Mouse (Mus musculus): ENCODE data around the gene Insc.
"Not testable (repeated sequence)": the region's sequence is repeated elsewhere in the genome, so short reads cannot be mapped to it uniquely, and the experiment has no call there.

The Insc gene

GRCm38 (mm10) chr7:114743022-114743780 lies at the start of gene Insc:
Gene Insc, plus strand, starts transcription at chr7:114743694.
- no peak for DNase-seq (ENCODE audit: extremely low read depth, low read depth)

- DNase-seq (ENCODE audit: extremely low read depth, low read depth), result no peak
Observed at GRCm38 (mm10) chr7:114700871-114701270, 42.6 kb upstream of the Insc start.

GRCm38 (mm10) chr7:114706716-114707115 lies 36.8 kb upstream of the Insc start:
- no peak for DNase-seq (ENCODE audit: extremely low read depth, low read depth)

GRCm38 (mm10) chr7:114707398-114707797 lies 36.1 kb upstream of the Insc start:
- no peak for DNase-seq (ENCODE audit: extremely low read depth, low read depth)

DNA sequence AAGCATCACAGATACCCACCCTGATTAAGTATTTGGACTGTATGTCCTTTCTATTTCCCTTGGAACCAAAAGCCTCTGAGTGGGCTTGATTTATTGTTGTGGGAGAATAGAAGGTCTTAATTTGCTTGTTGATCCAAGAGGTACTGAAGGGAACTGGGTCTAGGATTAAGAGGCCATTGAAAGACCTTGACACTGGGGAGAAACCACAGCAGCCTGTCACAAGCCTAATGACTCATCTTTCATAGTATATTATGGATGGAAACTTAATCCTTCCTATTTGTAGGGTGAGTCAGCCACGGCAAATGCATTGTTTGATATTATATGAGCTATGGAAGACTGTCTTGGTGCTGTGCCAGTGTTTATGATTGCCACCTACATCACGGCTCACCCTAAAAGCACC lies 33.1 kb upstream of the Insc start:
- DNase-seq (ENCODE audit: extremely low read depth, low read depth), result no peak

DNA sequence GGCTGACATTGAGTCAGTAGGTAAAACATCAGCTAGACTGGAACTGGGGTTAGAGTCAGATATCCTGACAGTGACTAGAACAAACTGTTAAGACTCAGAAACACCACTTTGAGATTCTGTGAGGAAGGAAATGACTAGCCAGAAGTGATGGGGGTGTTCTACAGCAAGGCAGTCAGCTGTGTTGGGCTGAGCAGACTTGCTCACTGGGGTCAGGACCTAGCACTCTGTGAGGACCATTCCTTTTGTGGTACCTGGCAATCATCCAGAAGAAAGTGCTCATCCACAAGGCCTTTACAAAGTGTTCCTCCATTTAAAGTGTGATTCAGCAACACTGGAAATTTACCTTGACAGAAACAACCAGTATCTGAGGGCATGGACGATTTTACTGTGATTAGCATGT lies 31.0 kb upstream of the Insc start:
- DNase-seq (ENCODE audit: extremely low read depth, low read depth), result no peak

DNA sequence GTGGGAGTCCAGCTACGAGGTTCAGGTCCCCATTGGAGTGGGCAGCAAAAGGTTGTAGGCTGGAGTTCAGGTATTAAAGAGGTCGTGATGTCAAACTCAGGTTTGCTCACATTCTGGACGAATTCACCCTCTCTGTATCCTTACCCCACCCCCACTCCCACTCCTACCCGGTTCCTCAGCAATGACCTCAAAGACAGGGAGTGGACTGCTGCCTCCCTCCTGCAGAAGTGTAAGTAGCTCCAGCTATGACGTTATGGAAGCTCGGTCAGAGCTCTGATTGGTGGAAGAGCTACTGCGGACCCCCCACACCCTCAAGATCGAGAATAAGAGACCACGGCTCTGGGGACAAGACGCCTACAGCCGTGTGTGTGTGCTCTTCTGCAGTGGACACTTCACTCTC lies 25.2 kb upstream of the Insc start, which contains the start of gene Calcb:
Gene Calcb (plus strand): TSS at position 344 of the 400 bp plus-strand sequence.
- no peak for DNase-seq (ENCODE audit: extremely low read depth, low read depth)

DNA sequence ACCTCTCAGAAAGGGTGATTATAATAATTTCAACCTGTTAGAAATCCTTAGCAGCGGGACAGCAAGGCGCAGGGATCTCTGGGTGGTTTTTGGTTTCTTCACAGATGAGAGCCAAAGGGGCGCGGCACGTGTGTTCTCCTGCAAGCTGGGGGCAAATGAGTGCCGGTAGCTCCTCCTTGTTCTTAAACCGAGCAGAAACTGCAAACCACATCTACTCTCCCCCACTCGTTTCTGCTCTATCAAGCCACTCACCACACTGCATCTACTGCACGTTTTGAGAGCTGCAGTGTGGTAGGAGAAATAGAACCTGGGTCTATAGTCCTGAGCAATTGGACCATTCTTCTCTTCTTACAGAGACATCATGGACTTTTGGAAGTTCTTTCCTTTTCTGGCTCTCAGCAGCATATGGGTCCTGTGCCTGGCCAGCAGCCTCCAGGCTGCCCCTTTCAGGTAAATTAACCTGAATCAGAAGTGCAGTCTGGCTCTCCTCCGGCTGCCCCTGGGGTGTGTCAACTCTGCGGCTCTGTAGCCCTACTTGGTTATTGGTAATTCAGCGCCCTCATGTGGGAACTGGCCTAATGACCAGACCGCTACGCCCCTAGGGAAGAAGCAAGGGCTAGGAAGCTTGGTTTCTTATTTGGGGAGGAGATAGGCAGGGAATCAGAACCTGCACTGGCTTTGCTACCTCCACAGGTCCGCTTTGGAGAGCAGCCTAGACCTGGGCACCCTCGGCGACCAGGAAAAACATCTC lies 23.9 kb upstream of the Insc start:
- no peak for DNase-seq (ENCODE audit: extremely low read depth, low read depth)

- DNase-seq (ENCODE audit: extremely low read depth, low read depth), result not testable (repeated sequence)
Observed at GRCm38 (mm10) chr7:114729696-114730095, 13.8 kb upstream of the Insc start.

GRCm38 (mm10) chr7:114731175-114731574 lies 12.3 kb upstream of the Insc start:
- DNase-seq (ENCODE audit: extremely low read depth, low read depth), result no peak

DNA sequence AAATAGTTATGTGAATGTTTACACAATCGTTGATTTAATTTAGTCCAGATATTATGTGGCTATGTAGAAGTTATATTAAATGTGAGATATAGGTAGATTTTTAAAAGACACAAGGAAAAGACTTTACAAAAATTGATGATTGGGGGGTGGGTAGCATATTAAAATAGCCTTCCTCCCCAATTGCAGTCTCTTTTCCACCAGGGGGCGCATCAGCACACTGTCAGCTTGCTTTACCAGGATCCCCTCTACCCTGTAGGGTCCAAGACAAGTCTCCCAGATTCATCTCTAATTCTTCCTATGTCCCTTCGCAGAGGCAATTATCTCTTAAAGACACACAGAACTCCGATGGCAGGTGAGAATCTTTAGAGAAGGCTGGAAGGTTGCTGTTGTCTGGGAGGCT lies 11.8 kb upstream of the Insc start:
- DNase-seq (ENCODE audit: extremely low read depth, low read depth), result not testable (repeated sequence)

- no peak for DNase-seq (ENCODE audit: extremely low read depth, low read depth)
Observed at GRCm38 (mm10) chr7:114736256-114736655, 7.2 kb upstream of the Insc start.

- no peak for DNase-seq (ENCODE audit: extremely low read depth, low read depth)
Observed at GRCm38 (mm10) chr7:114738166-114738565, 5.3 kb upstream of the Insc start.

DNA sequence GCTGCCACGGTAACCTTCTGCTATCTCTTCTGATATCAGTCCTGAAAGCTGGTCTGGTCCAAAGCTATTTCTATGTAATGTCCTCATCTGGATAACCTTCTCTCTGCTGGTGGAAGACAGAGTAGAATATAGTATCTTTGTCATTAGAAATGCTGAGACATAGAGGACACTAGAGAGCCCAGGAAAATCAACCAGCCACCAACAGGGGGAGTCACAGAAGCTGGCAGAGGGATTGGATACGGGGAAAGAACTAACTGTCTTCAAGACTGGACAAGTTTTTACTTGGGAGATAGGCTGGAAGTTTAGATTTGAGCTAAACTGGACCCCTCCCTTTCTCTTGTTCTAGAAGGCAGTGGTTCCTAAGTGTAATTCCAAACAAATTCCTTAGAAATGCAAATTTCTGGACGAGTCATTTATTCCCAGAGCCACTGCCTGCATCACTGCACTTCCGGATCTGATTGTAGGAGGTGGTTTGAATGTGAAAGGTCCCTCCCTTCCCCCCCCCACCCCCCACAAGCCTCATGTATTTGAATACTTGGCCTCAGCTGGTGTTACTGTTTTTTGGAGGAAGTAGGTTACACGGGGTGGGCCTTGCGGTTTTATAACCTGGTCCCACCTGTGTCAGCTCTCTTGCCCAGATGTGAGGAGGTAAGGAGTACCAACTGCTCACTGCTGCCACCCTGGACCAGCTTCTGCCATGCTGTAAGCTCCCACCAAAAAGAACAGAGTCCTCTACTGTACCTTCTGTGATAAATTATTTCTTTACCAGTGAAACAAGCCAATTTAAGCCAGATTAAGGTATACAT lies 2.9 kb upstream of the Insc start:
- DNase-seq (ENCODE audit: extremely low read depth, low read depth), result no peak

- DNase-seq (ENCODE audit: extremely low read depth, low read depth), result no peak
Observed at GRCm38 (mm10) chr7:114744639-114745245, 1.2 kb downstream of the Insc start.

DNA sequence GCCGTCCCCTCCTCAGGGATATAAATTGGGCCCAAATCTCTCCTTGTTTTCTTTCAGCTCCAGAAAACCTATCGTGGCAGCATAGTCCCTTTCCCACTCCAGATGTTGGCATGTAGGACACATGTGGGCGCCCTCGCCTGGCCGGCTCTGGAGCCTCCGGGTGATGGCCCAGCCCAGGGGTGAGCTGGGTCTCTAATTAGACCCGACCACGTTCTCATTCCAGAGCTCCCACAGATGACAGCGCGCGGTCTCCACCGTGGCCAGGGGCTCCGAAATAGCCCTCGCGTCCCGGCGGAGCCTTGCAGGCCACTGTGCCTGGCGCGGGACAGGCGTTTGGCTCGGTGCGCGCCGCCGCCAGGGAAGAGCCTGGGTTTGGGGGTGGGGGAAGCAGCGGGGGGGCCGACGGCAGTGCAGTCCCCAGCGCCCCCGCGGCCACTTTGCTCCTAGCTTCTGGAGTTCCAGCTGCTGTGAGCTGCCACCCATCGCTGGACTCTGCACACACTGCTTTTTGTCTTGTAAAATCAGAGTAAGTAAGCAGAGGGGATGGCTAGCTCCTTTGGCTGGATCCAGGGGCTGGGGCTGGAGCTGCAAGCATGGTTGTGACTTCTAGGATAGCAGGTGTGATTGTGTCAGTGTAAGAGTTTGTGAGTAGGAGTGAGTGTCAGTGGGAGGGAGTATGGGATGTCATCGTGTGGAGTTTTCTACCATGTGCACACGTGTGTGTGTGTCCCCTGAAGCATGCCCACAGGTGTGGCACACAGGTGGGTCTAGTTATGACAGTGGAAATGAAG lies 2.2 kb downstream of the Insc start:
- DNase-seq (ENCODE audit: extremely low read depth, low read depth), result no peak

GRCm38 (mm10) chr7:114747596-114747995 lies 4.1 kb downstream of the Insc start:
- no peak for DNase-seq (ENCODE audit: extremely low read depth, low read depth)

- no peak for DNase-seq (ENCODE audit: extremely low read depth, low read depth)
Observed at GRCm38 (mm10) chr7:114748239-114748638, 4.7 kb downstream of the Insc start.

- DNase-seq (ENCODE audit: extremely low read depth, low read depth), result no peak
Observed at GRCm38 (mm10) chr7:114753471-114753870, 10.0 kb downstream of the Insc start.

DNA sequence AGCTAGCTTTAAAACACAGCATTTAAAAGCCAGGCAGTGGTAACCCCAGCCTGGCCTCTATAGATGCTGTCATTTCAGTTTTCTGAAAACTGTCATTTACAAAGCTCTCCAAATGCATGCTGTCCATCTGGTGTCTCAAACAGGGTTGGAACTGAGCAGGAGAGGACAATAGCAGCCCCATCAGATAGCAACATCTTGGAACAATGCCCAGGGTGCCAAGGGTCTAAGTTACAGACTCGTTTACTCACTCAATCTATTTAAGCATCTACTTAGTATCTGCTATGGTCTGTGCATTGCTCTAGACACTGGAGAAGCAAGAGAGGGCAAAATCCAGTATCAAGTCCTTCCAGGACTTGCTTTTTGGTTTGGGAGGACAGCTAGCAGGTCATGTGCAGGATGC lies 10.7 kb downstream of the Insc start:
- DNase-seq (ENCODE audit: extremely low read depth, low read depth), result no peak

DNA sequence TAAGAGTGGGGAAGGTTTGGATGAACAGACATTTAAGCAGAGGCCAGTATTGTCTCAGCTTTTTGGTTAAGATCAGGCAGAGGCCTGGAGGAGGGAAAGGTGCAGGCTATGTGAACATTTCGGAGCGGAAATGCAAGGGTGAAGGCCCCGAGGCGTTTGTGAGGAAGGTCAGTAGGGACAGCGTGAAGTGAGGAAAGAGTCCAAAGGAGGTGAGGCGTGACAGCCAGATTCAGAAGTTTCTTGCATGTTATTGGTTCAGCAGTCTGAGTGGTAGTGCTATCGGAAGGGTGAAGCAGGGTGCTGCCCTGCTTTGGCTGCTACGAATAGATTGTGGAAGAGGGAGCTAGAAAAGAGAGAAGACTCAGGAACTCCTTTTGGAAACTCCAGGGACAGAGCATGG lies 11.1 kb downstream of the Insc start:
- no peak for DNase-seq (ENCODE audit: extremely low read depth, low read depth)
